Mouse (Mus musculus) brain, embryonic 14.5 days (tissue): Measurements from ENCODE around the gene Camta1.

Source experiments
- CTCF ChIP-seq: fragments of 200-500 bp; IDR thresholded peaks from 2 replicates; pipeline ENCODE4 v1.5.1; 2012; ENCODE audit warnings: inconsistent platforms, mild to moderate bottlenecking, moderate library complexity, borderline replicate concordance; ENCODE audit not compliant: insufficient read depth, insufficient read length; ENCODE audit errors: extremely low read depth
- POLR2A ChIP-seq: fragments of 200-500 bp; IDR thresholded peaks from 2 replicates; pipeline ENCODE4 v1.6.1; 2012; ENCODE audit warnings: mild to moderate bottlenecking, inconsistent platforms, borderline replicate concordance; ENCODE audit not compliant: poor library complexity, insufficient read depth, insufficient read length, severe bottlenecking; ENCODE audit errors: extremely low read depth

GRCm38 (mm10) chr4:151545452-151545851 lies 316.2 kb downstream of the Camta1 start:
- TF ChIP-seq CTCF (no peak), POLR2A (no peak)
